Mouse (Mus musculus) stomach, embryonic 16.5 days (tissue): ENCODE data around the gene Stat5b. TPM values are rescaled to one million over a fixed set of nuclear protein-coding genes. Genes with fewer than 3 reads are reported as not detected.

Experiments used
- ATAC-seq: fragments of 200-750 bp; cut with Nextera tagmentation; 2 replicates; pipeline ENCODE4 v1.8.0; 2017; ENCODE audit warnings: moderate number of reproducible peaks, moderate TSS enrichment; ENCODE audit not compliant: insufficient read depth, low FRiP score
- H3K27ac ChIP-seq: fragments of 300-500 bp; sonication (generic); 2 replicates; pipeline ENCODE4 v1.5.1; 2014; ENCODE audit warnings: low read length
- H3K27me3 ChIP-seq: fragments of 300-500 bp; sonication (generic); 2 replicates; pipeline ENCODE4 v1.6.1; 2014; ENCODE audit warnings: low read length, control low read depth, mixed read lengths; ENCODE audit not compliant: control insufficient read depth, insufficient read depth
- H3K36me3 ChIP-seq: fragments of 300-500 bp; sonication (generic); 2 replicates; pipeline ENCODE4 v1.6.1; 2014; ENCODE audit warnings: low read length; ENCODE audit not compliant: control insufficient read depth, insufficient read depth
- H3K4me1 ChIP-seq: fragments of 300-500 bp; sonication (generic); 2 replicates; pipeline ENCODE4 v1.6.1; 2014; ENCODE audit warnings: low read length, control low read depth, mixed read lengths; ENCODE audit not compliant: control insufficient read depth, insufficient read depth
- H3K4me2 ChIP-seq: fragments of 300-500 bp; sonication (generic); 2 replicates; pipeline ENCODE4 v1.6.1; 2014; ENCODE audit warnings: low read depth, low read length, mixed read lengths
- H3K4me3 ChIP-seq: fragments of 300-500 bp; sonication (generic); replicated peaks from 2 replicates; pipeline ENCODE4 v1.5.1; 2014; ENCODE audit warnings: mild to moderate bottlenecking, low read length
- H3K9ac ChIP-seq: fragments of 300-500 bp; sonication (generic); 2 replicates; pipeline ENCODE4 v1.6.1; 2014; ENCODE audit warnings: low read length
- H3K9me3 ChIP-seq: fragments of 300-500 bp; sonication (generic); replicated peaks from 2 replicates; pipeline ENCODE4 v1.6.1; 2016; ENCODE audit warnings: low read length, control low read depth; ENCODE audit not compliant: control insufficient read depth
- WGBS: fragments of 180-500 bp; shearing (Covaris S2); extraction: QIAGEN DNeasy Blood & Tissue Kit; methylation state at CpG from one replicate; pipeline ENCODE4 v1.1.7; 2014; 5-methylcytosine and 5-hydroxymethylcytosine counted together
- polyA plus RNA-seq: library from polyadenylated mRNA; unstranded; fragments of >200 nt; fragmentation: Nextera tagmentation; extraction: Ambion mirVana; gene quantifications from 2 replicates; pipeline ENCODE4 v1.2.1, GENCODE M21; 2015

Stat5b gene
- polyA plus RNA-seq, 1 experiment from 2014 or later = 27.4 TPM

DNA sequence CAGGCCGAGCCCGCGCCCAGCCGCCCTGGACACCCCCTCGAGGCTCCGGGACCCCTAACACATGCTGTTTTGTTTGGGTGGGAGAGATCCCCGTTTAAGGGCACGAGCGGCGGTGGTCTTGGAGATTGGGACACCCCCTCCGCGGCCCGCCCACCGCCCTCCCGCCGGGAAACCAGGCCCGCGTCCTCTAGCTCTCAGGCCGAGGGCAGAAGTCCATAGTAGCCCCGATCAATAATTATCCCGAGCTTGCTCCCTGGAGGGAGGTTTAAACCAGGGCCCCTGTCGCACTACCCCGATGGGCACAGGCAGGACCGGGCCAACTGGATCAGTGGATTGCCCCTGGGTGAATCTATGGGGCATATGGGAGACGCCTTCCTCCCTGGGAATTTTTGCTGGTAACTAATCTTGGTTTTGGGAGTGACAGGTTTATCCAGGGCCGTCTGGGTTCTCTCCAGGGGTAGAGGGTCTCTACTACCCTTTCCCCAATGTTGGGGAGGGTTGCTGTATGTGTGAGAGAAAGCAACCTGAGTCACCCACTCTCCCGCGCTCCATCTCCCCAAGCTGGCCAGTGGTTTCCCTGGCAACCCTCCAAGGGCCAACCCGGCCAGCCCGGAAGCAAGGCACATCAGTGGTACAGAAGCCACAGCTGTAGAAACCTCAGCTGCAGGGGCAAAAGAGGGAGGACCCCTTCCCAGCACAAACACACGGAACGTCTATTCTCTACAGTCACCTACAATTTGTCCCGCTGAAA is 429 bp upstream of the Stat5b start:
- ATAC-seq = peak; percentile 34; the same call in 1 of the 2 replicates
- Histone ChIP-seq H3K36me3 (no peaks in the 10 kb centered on the region), H3K27me3 (no peaks in the 10 kb centered on the region), H3K27ac (peak overlapping the region; percentile 89), H3K9me3 (no peaks in the 10 kb centered on the region), H3K4me3 (peak overlapping the region; percentile 95), H3K4me1 (peaks cover 21% of the 10 kb centered on the region), H3K4me2 (peak overlapping the region; percentile 78), H3K9ac (peak overlapping the region; percentile 98)
- 3% methylated on average over 33 of the region's 33 CpGs for WGBS

- H3K4me2 ChIP-seq = peak overlapping the region; percentile 78
- H3K36me3 ChIP-seq = no peaks in the 10 kb centered on the region
- H3K4me3 ChIP-seq = peak overlapping the region; percentile 95
- peaks cover 24% of the 10 kb centered on the region for H3K4me1 ChIP-seq
- peak overlapping the region; percentile 98 for H3K9ac ChIP-seq
- H3K27ac ChIP-seq = peak overlapping the region; percentile 89; the same call in 1 of the 2 replicates
- H3K9me3 ChIP-seq = no peaks in the 10 kb centered on the region
- no peak for ATAC-seq
- 3% methylated on average over 12 of the region's 13 CpGs for WGBS
- no peaks in the 10 kb centered on the region for H3K27me3 ChIP-seq
These were observed 977 bp downstream of the Stat5b start for GRCm38 (mm10) chr11:100849456-100850037.

GRCm38 (mm10) chr11:100848789-100849379 is 1.6 kb downstream of the Stat5b start:
- peak overlapping the region; percentile 78 for H3K4me2 ChIP-seq
- 61% methylated on average over 6 of the region's 6 CpGs for WGBS
- H3K36me3 ChIP-seq = no peaks in the 10 kb centered on the region
- H3K27me3 ChIP-seq = no peaks in the 10 kb centered on the region
- no peaks in the 10 kb centered on the region for H3K9me3 ChIP-seq
- no peak overlapping the region for H3K27ac ChIP-seq
- peaks cover 24% of the 10 kb centered on the region for H3K4me1 ChIP-seq
- no peak for ATAC-seq
- peak overlapping the region; percentile 95 for H3K4me3 ChIP-seq
- H3K9ac ChIP-seq = peak overlapping the region; percentile 98

DNA sequence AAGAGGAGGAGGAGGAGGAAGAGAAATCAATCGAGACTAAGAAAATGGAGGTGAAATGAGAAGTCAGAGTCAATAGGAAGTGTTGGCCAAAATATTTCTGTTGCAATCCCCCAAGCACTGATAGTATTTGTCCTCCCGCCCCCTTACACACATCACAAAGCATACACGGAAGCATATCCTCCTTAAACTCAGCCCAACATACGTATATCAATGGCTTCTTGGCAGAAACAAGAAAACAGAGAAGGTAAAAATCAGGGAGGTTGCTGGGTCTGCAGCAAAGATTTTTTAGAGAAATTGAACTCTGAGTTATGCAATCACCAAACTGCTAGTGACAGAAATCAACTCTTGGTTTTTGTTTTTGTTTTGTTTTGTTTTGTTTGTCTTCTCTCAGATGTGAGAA is 2.4 kb downstream of the Stat5b start:
- Histone ChIP-seq H3K9me3 (no peaks in the 10 kb centered on the region), H3K36me3 (no peaks in the 10 kb centered on the region), H3K4me3 (no peak overlapping the region), H3K9ac (no peak overlapping the region; the same call in 1 of the 2 replicates), H3K27ac (no peak overlapping the region), H3K4me2 (peak overlapping the region; percentile 78), H3K4me1 (peaks cover 24% of the 10 kb centered on the region), H3K27me3 (no peaks in the 10 kb centered on the region)
- whole genome bisulfite sequencing = 52% methylated on average over 4 of the region's 4 CpGs
- ATAC-seq = no peak

- H3K27me3 ChIP-seq = no peaks in the 10 kb centered on the region
- no peak overlapping the region for H3K4me2 ChIP-seq
- no peak overlapping the region for H3K4me3 ChIP-seq
- H3K9me3 ChIP-seq = no peaks in the 10 kb centered on the region
- no peak overlapping the region for H3K27ac ChIP-seq
- peaks cover 24% of the 10 kb centered on the region for H3K4me1 ChIP-seq
- no peaks in the 10 kb centered on the region for H3K36me3 ChIP-seq
- ATAC-seq = no peak
- 88% methylated on average over 4 of the region's 4 CpGs for WGBS
- no peak overlapping the region for H3K9ac ChIP-seq
These were observed 3.0 kb downstream of the Stat5b start for GRCm38 (mm10) chr11:100847572-100847971.

DNA sequence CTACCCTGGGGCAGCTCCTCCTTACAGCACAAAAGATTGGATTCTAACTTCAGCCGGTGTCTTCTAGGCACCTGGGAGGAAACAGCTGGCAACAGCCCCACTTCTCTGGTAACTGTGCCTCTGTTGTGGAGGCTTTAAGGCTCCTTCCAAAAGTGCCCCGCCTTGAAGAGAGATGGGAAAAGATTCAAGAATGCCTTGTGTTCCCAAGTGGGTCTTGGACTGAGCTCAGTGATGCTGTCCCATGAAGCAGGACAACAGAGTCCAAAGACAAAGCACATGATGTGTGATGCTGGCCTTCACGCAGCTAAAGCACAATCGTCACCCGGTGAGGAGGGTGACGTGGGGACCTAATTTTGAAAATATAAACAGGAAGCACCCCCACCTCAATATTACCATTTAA is 4.7 kb downstream of the Stat5b start:
- no peak overlapping the region for H3K4me3 ChIP-seq
- H3K9me3 ChIP-seq = no peaks in the 10 kb centered on the region
- no peak for ATAC-seq
- H3K27me3 ChIP-seq = no peaks in the 10 kb centered on the region
- peaks cover 16% of the 10 kb centered on the region for H3K4me1 ChIP-seq
- no peak overlapping the region for H3K27ac ChIP-seq
- H3K4me2 ChIP-seq = no peak overlapping the region
- 73% methylated on average over 6 of the region's 6 CpGs for WGBS
- no peak overlapping the region for H3K9ac ChIP-seq
- no peaks in the 10 kb centered on the region for H3K36me3 ChIP-seq

GRCm38 (mm10) chr11:100844121-100844520 is 6.4 kb downstream of the Stat5b start:
- Histone ChIP-seq H3K36me3 (no peaks in the 10 kb centered on the region), H3K27me3 (no peaks in the 10 kb centered on the region), H3K4me2 (no peak overlapping the region), H3K4me3 (no peak overlapping the region), H3K9me3 (no peaks in the 10 kb centered on the region), H3K9ac (no peak overlapping the region), H3K4me1 (peaks cover 15% of the 10 kb centered on the region), H3K27ac (no peak overlapping the region)
- WGBS = 89% methylated on average over 4 of the region's 4 CpGs
- no peak for ATAC-seq

DNA sequence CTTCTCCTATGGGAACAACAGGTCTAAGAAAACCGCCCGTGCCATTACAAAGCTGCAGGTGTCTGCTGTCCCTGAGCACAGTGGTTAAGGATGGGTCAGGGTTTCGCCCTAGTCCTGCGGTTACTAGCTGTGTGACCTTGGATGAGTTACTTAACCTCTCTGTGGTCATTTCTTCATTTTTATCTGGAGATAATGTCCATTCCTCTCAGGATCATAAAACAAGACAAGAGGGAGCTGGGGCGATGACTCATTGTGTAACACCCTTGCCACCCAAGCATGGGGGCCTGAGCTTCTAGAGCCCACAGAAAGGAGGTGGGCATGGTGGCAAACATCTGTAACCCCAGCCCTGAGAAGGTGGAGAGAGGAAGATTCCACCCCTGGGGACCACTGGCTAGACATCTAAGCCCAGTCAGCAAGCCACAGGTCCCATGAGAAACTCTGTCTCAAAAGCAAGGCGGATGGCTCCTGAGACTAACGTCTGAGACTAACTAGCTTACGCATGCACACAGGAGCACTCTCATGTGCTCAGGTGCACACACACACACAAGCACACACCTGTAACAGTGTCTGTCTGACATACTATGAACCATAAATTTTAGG is 7.4 kb downstream of the Stat5b start:
- no peaks in the 10 kb centered on the region for H3K9me3 ChIP-seq
- H3K9ac ChIP-seq = no peak overlapping the region
- no peak for ATAC-seq
- no peak overlapping the region for H3K4me3 ChIP-seq
- no peaks in the 10 kb centered on the region for H3K36me3 ChIP-seq
- 93% methylated on average over 8 of the region's 8 CpGs for WGBS
- no peaks in the 10 kb centered on the region for H3K27me3 ChIP-seq
- H3K4me2 ChIP-seq = no peak overlapping the region
- no peak overlapping the region for H3K27ac ChIP-seq
- H3K4me1 ChIP-seq = peaks cover 6% of the 10 kb centered on the region

- Histone ChIP-seq H3K9me3 (no peaks in the 10 kb centered on the region), H3K4me1 (peaks cover 3% of the 10 kb centered on the region; the same call in 1 of the 2 replicates), H3K36me3 (peaks cover 3% of the 10 kb centered on the region; the same call in 1 of the 2 replicates), H3K27me3 (no peaks in the 10 kb centered on the region), H3K9ac (no peak overlapping the region), H3K4me3 (no peak overlapping the region), H3K4me2 (no peak overlapping the region), H3K27ac (no peak overlapping the region)
- ATAC-seq = no peak
- 74% methylated on average over 7 of the region's 7 CpGs for WGBS
These were observed 8.5 kb downstream of the Stat5b start for GRCm38 (mm10) chr11:100842025-100842424.
